Mouse (Mus musculus) neural tube, embryonic 10.5 days (tissue): ENCODE results near the gene 9930111J21Rik2.
"Not testable (repeated sequence)": the region's sequence is repeated elsewhere in the genome, so short reads cannot be mapped to it uniquely, and the experiment has no call there.

Experiments used
- DNase-seq: peaks from one replicate; pipeline ENCODE4 v3.0.0-alpha.2; 2017; ENCODE audit warnings: low spot score; ENCODE audit errors: extremely low spot score

Gene 9930111J21Rik2

GRCm38 (mm10) chr11:49051093-49051891, at the start of gene 9930111J21Rik2:
TSS of gene 9930111J21Rik2 (minus strand) at chr11:49051242.
- not testable (repeated sequence) for DNase-seq

DNA sequence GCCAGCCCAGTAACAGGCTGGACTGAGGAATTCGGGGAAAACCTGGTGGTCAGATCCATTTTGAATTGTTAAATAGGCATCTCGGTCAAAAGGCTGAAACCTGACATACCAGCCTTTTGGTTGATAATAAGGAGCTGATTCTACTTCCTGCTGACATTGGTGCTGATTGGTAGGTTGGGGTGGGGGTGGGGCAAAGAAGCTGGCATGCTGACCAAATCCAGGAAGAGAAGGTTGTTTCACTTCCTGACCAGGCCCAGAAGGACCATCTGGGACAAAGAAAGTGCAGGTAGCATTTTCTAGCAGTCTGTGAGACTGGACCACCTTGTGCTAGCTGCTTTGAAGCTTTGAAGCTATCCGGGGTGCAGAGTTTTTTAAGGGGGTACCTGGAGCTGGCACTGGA, 49.4 kb upstream of the 9930111J21Rik2 start:
- no peak for DNase-seq

DNA sequence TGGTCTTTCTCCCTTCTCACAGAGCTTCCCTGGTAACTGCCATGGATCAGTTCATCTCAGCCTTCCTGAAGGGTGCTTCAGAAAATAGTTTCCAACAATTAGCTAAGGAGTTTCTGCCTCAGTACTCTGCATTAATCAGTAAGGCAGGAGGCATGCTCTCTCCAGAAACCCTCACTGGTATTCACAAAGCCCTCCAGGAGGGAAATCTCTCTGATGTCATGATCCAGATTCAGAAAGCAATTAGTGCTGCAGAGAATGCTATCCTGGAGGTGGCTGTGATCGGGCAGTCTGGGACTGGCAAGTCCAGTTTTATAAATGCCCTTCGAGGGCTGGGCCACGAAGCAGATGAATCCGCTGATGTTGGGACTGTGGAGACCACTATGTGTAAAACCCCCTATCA, 44.3 kb upstream of the 9930111J21Rik2 start:
- no peak for DNase-seq

GRCm38 (mm10) chr11:49093861-49094660, 43.0 kb upstream of the 9930111J21Rik2 start:
- no peak for DNase-seq

GRCm38 (mm10) chr11:49092786-49093185, 41.7 kb upstream of the 9930111J21Rik2 start:
- no peak for DNase-seq

DNA sequence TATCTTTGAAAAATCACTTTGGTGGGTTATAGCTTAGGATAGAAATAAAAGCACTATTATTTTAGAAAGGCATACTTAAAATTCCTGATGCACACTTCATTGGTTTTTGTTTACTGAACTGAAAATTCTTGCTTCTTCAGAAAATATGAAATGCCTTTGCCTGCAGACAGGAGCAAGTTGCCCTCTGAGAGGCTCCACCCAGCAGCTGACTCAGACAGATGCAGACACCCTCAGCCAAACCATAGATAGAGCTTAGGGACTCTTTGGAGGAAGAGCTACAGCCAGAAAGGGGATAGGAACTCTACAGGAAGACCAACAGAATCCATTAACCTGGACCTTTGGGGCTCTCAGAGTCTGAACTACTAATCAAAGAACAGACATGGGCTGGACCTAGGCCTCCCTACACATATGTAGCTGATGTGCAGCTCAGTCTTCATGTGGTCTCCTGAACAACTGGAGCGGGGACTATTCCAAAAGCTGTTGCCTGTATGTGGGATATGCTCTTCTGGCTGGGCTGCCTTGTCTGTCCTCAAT, 41.1 kb upstream of the 9930111J21Rik2 start:
- DNase-seq, result no peak

GRCm38 (mm10) chr11:49091171-49091570, 40.1 kb upstream of the 9930111J21Rik2 start:
- no peak for DNase-seq

DNA sequence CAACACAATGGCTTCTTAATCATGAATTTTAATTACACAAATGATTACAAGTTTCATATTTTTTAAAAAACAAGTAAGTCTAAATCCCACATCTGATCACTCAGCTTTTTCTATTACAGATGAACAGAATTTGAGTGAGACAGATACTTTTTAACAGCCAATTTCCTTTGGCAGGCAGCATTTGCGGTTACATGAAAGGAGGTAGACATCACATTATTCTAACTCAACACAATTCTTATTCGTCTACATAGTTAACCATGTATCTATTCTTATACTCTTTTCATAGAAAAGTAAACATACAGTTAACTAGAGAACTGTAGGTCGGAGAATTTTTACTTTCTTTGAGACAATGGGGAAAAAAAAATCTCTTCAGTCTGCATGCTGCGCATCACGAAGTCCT, 39.5 kb upstream of the 9930111J21Rik2 start:
- no peak for DNase-seq

GRCm38 (mm10) chr11:49089735-49090507, 38.9 kb upstream of the 9930111J21Rik2 start:
- no peak for DNase-seq

- no peak for DNase-seq
These were observed 38.1 kb upstream of the 9930111J21Rik2 start for GRCm38 (mm10) chr11:49088990-49089652.

DNA sequence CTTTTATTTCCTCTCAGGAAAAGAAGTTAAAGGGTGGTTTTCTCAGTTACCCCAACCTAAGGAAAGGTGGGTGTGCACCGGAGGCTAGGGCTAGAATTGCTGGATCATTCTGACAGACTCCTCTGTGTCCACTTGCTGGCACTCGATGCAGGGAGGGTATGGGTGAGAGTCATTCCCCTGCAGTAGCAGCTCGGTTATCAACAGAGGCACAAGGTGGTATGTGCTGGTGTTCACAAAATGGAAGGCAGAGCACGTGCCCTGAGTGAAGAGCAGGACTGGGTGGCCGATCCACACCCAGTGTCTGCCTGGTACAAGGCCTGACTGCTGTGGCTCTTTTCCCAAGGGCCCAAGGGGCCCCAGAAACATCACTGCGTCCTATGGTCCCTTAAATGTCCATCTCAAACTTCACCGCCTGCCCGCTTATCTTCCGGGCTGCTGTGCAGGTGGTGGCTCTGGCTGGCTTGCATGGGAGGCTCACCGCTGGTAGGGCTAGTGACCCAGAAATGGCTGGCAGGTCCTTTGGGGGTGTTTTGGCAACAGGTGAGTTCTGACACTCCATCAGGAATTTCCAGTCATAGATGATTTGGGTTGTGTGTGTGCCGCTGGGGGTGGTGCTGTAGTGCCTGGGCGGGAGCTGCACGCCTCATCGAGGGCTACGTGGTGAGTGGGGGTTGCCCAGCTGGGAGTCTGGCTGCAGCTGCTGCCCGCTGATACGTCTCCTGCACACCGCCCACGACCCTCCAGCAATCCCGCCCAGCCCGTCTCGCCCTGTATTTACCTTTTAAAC, 37.0 kb upstream of the 9930111J21Rik2 start:
- DNase-seq, result no peak

DNA sequence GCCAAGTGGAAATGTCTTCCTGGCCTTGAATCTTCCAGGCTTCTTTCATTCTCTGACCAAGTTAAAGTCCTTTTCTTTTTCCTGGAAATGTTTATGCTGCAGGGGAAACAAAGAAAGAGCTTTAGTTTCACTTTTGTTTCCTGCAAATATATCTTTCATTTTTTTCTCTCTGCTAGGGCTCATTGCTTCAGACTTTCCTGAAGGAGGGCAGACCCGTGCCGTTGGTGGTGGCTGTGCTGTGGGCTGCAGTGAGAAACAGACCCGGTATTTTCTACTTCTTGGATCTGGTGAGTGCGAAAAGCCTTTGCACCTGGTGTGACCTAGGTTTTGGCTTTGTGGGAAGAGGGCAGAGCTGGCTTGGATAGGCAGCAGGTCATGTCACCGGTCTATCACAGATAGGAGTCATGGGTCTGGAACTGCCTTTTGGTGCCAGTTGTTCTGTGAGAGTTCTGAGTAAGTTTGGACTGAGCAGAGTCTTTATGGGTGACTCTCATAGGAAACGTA, 35.9 kb upstream of the 9930111J21Rik2 start:
- DNase-seq, result no peak

DNA sequence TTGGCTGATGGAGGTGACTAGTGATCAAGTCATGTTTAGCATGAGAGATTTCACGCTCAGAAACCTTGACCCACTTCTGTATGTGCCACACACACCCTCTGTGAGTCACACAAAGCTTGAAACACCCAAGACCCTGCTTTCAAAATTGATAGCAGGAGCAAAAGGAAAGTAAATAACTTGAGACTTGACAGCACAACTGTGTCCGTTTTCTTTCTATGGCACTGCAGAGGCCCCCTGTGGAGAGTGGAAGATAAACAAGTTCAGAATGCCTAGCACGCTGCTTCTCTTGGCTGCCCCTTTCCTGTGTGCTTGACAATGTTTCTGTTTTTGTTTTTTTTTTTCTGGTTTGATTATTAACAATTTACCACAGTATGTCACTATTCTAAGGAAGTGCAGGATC, 33.8 kb upstream of the 9930111J21Rik2 start:
- no peak for DNase-seq

DNA sequence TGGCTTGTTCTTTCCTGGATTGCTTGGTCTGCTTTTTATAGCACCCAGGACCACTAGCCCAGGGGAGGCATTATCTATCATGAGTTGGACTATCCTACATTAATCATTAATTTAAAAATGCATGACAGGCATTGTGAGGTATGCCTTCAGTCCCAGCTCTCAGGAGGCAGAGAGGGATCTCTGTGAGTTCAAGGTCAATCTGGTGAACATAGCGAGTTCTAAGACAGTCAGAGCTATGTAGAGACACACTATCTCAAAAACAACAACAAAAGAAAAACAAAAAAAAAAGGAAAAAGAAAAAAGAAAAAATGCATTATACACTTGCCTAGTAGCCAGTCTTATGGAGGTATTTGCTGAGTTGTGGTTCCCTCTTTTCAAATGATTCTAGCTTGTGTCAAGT, 33.3 kb upstream of the 9930111J21Rik2 start:
- no peak for DNase-seq

DNA sequence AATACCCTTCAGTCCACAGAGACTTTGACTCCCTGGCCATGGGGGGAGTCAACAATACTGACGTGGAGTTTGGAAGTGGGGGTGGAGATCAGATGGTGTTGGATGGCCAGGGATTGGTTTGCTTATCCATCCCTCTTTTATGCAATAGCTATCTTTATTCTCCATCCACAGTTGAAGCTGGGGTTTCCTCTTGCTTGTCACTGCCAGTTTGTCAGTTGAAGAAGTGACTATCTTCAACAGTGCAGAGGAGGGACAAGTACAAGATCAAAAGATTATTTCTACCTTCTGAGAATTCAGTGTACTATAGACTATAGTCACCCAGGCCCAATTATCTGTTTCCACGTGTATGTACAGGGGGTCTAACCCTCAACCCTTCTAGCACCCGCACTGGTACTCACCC, 32.8 kb upstream of the 9930111J21Rik2 start:
- DNase-seq, result no peak

DNA sequence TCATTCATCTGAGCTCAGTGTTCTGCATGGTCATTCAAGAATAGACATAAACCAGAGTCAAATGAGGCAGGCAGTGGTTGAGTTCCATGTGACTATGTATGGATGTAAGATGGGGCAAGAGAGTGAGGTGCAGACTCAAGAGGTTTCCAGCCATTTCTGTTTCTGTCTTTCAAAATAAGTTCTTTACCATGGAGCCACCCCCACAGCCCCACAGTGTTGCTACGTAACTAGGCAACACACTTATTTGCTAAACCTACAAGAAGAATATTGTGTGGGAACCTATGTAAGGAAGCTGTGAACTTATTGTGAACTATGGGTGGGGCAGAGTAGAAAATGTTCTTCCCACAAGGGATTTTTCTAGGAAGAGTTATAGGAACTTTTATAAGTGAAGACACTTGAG, 32.1 kb upstream of the 9930111J21Rik2 start:
- DNase-seq, result no peak

- no peak for DNase-seq
These were observed 30.8 kb upstream of the 9930111J21Rik2 start for GRCm38 (mm10) chr11:49081886-49082285.

DNA sequence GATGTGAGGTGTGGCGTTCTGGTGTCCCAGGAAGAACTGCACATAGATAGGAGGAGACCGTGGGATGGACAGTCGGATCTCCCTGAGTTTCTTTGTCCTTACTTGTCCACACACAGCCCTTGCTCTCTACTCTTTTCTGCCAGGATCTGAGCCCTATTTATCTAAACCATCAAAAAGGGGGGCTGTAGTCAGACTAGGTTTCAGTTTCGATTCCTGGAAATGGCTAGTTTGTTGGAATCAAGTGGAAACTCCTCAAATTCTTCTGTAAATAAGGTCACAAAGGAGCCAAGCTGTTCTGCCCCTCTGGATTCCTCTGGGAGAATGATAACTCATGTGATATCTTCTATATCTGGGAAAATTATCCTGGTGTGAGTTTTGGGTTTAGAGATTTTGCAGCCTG, 30.3 kb upstream of the 9930111J21Rik2 start:
- no peak for DNase-seq

DNA sequence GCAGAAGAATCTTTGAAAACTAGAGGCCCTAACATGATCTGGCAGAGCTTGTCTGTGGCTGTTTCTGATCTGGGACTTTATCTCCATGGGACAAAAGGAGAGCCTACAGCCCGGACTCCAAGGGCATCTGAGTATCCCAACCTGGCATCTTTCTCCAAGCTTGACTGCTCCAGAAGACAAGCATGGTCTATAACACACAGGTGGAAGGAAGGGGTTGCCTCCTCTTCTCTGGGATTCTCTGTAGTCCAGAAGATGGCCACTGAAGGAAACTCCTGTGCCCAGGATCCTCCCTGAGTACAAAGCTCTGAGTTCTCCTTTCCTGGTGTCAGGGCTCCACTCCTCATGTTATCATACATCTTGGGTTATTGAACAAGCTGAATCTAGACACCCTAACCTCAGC, 29.6 kb upstream of the 9930111J21Rik2 start:
- DNase-seq, result no peak

GRCm38 (mm10) chr11:49078719-49079118, 27.7 kb upstream of the 9930111J21Rik2 start:
- no peak for DNase-seq
